Mouse (Mus musculus) embryonic facial prominence, embryonic 13.5 days (tissue): ENCODE measurements around the gene Mrc2. TPM values are rescaled to one million over a fixed set of nuclear protein-coding genes. Genes with fewer than 3 reads are reported as not detected.
A peak's percentile ranks its signal among the peaks of the same experiment; 100 is the strongest.

Experiments
- ATAC-seq: fragments of 200-750 bp; cut with Nextera tagmentation; 2 replicates; pipeline ENCODE4 v1.8.0; 2017; ENCODE audit warnings: low read depth; ENCODE audit not compliant: insufficient number of reproducible peaks, insufficient read depth, low FRiP score, low TSS enrichment
- H3K27ac ChIP-seq: fragments of 300-500 bp; sonication (generic); 2 replicates; pipeline ENCODE4 v1.5.1; 2015; ENCODE audit warnings: moderate library complexity, mild to moderate bottlenecking, inconsistent platforms
- H3K27me3 ChIP-seq: fragments of 300-500 bp; sonication (generic); 2 replicates; pipeline ENCODE4 v1.6.1; 2015; ENCODE audit warnings: mild to moderate bottlenecking, inconsistent platforms
- H3K36me3 ChIP-seq: fragments of 300-500 bp; sonication (generic); 2 replicates; pipeline ENCODE4 v1.6.1; 2015; ENCODE audit warnings: mild to moderate bottlenecking, inconsistent platforms
- H3K4me1 ChIP-seq: fragments of 300-500 bp; sonication (generic); 2 replicates; pipeline ENCODE4 v1.6.1; 2015; ENCODE audit warnings: inconsistent platforms
- H3K4me2 ChIP-seq: fragments of 300-500 bp; sonication (generic); 2 replicates; pipeline ENCODE4 v1.6.1; 2015; ENCODE audit warnings: moderate library complexity, mild to moderate bottlenecking, inconsistent platforms
- H3K4me3 ChIP-seq: fragments of 300-500 bp; sonication (generic); 2 replicates; pipeline ENCODE4 v1.5.1; 2015; ENCODE audit warnings: mild to moderate bottlenecking, inconsistent platforms
- H3K9ac ChIP-seq: fragments of 300-500 bp; sonication (generic); 2 replicates; pipeline ENCODE4 v1.6.1; 2015; ENCODE audit warnings: mild to moderate bottlenecking, inconsistent platforms
- H3K9me3 ChIP-seq: fragments of 300-500 bp; sonication (generic); 2 replicates; pipeline ENCODE4 v1.6.1; 2016; ENCODE audit warnings: inconsistent platforms
- whole genome bisulfite sequencing: fragments of 180-500 bp; shearing (Covaris S2); methylation state at CpG from one replicate; pipeline ENCODE4 v1.1.7; 2015; ENCODE audit warnings: mixed read lengths; 5-methylcytosine and 5-hydroxymethylcytosine counted together
- polyA plus RNA-seq: library from polyadenylated mRNA; unstranded; fragments of >200 nt; fragmentation: Nextera tagmentation; extraction: Ambion mirVana; gene quantifications from 2 replicates; pipeline ENCODE4 v1.2.1, GENCODE M21; 2015

The Mrc2 gene
- polyA plus RNA-seq, 1 experiment from 2014 or later: 30.8 TPM

DNA sequence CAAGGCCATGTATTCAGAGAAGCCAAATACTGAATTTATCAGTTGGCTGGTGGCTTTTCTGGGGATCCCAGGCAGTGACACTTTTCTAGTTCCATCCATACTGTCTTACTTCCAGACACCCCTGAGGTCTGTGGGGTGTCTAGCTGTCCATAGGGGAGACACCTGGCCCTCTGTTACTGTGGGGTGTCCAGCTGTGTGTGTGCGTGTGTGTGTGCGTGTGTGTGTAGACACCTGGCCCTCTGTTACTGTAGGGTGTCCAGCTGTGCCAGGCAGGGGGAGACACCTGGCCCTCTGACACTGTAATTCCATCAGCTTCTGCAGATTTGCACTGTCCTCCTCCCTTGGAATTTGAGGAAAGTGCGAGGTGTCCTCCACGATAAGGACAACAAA, 61.4 kb downstream of the Mrc2 start:
- H3K4me3 ChIP-seq: no peak overlapping the region
- no peak overlapping the region for H3K27ac ChIP-seq
- H3K27me3 ChIP-seq: no peaks in the 10 kb centered on the region
- no peak overlapping the region for H3K4me2 ChIP-seq
- 84% methylated on average over 4 of the region's 4 CpGs for WGBS
- peaks cover 25% of the 10 kb centered on the region for H3K4me1 ChIP-seq
- ATAC-seq: no peak
- no peak overlapping the region for H3K9ac ChIP-seq
- peaks cover 24% of the 10 kb centered on the region for H3K36me3 ChIP-seq
- H3K9me3 ChIP-seq: no peaks in the 10 kb centered on the region

DNA sequence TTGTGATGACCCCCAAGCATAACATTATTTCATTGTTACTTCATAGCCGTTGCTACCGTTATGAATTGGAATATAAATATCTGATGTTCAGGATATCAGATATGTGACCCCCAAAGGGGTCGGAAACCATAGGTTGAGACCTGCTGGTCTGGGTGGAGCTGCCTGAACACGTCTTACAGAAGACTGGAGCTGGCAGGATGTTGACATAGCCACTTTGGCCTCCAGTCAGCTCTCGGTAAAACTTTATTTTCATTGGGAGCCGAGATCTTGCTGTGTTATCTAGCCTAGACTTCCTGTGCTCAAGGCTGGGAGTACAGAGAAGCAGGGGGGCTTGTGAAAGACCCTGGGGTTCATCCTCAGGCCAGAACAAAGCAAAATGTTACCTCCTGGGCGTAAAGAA, 63.9 kb downstream of the Mrc2 start:
- Histone ChIP-seq H3K4me1 (peaks cover 25% of the 10 kb centered on the region), H3K27ac (no peak overlapping the region)
- 53% methylated on average over 7 of the region's 7 CpGs for WGBS

DNA sequence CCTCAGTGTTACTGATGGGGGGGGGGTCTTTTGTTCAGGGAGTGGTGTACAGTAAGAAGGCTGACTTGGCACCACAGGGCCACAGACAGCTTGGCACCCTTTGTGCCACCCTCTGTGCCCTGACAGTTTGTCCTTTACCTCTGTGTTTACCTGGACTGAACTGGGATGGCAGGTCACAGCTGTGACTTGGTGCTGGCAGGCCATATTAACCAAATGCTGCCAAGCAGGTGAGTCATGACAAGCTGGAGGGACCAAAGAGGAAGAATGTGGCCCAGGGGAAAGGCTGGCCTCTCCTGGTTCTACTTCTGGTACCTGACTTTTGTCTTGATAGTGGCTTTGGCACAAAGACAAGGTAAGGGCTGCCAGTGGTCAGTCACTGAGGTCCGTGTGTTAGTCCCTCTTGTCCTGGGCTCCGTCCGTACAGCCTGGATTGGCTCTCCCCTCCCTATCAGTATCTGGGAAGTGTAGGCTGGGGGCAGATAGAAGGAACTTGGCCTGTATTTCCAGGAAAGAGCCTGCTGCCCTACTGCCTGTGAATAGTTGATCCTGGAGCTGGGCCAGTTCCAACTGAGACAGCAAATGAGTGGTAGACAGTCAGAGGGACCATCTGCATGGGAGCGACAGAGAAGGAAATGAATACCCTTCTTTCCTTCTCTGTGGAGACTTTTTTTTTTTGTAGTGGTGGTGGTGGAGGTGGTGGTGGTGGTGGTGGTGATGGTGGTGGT, 69.8 kb downstream of the Mrc2 start:
- no peaks in the 10 kb centered on the region; the same call in 1 of the 2 replicates for H3K27me3 ChIP-seq
- WGBS: 88% methylated on average over 4 of the region's 4 CpGs
- H3K27ac ChIP-seq: no peak overlapping the region
- H3K9me3 ChIP-seq: no peaks in the 10 kb centered on the region
- H3K9ac ChIP-seq: no peak overlapping the region
- no peak overlapping the region for H3K4me2 ChIP-seq
- no peak overlapping the region for H3K4me3 ChIP-seq
- ATAC-seq: no peak
- H3K4me1 ChIP-seq: peaks cover 20% of the 10 kb centered on the region
- H3K36me3 ChIP-seq: no peaks in the 10 kb centered on the region

More for the DNA sequence above, 63.9 kb downstream of the Mrc2 start:
- Histone ChIP-seq H3K27me3 (no peaks in the 10 kb centered on the region), H3K4me2 (no peak overlapping the region), H3K4me3 (no peak overlapping the region), H3K36me3 (no peaks in the 10 kb centered on the region), H3K9me3 (no peaks in the 10 kb centered on the region), H3K9ac (no peak overlapping the region)
- ATAC-seq: no peak

DNA sequence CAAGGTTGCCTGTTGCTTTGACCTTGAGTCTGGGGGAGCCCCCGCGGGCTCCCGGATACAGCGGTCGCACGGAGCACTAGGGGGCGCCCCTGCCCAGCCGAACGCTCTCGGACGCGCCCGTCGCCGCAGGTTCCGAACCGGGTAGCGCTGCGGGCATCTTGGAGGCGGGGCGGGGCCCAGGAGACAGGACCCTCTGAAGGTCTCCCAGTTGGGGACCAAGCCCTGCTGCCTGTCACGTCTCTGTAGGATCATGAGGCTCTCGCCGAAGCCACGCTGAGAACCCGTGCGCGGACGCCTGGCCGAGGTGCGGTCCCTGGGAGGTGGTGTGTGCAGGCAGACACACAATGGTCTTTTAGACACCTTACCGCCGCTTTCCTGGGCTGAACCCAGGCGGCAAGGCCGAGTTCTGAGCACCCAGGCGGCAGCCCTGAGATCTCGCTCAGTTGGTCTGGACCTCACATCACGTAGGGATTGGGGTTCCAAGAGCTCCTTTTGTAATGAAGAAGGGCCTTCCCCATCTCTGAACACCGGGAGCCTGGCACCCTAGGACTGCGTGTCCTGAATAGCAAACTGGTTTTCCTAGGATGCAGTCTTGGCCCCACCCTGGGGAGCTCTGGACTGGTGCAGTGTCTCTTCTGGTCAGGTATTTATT, 70.6 kb downstream of the Mrc2 start:
- H3K9ac ChIP-seq: peak overlapping the region; percentile 74
- no peaks in the 10 kb centered on the region for H3K36me3 ChIP-seq
- peak overlapping the region; percentile 84 for H3K4me2 ChIP-seq
- no peaks in the 10 kb centered on the region; the same call in 1 of the 2 replicates for H3K27me3 ChIP-seq
- no peaks in the 10 kb centered on the region for H3K9me3 ChIP-seq
- peak; percentile 56; the same call in 1 of the 2 replicates for ATAC-seq
- WGBS: 1% methylated on average over 40 of the region's 40 CpGs
- peak overlapping the region; percentile 57 for H3K4me3 ChIP-seq
- peaks cover 20% of the 10 kb centered on the region for H3K4me1 ChIP-seq
- no peak overlapping the region for H3K27ac ChIP-seq

DNA sequence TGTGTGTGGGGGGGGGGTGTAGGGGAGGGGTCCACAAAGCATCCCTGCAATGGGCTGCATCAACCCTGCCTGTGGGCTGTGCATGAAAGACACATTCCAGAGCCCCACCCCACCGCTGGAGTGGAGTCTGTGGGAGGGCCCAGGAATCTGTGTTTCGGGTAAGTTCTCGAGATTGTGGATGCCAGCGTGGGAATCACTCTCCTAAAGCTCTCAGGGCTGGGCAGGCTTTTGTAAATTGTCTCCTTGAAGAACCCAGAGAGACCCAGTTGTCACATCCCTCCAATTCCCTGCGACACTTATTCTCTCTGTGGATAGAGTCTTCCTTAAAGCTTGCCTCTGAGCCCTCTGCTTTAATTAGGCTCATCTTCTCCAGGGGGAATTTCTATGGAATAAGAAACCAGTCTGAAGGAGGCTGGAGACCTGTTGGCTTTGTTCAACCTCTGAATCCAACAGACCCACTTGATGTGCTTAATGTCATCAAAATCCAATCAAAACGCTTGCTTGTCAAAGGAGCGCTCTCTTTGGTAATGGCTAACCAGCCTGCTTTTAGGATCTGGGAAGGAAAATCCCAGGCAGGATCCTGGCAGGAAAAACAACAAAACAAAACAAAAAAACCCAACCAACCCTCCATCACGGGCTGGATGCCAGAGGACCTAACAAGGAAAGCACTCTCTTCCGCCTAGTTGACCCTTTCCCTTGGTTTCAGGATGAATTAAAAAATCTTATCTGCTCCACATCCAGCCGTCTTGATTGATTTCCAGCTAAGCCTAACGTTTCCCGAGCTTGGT, 71.3 kb downstream of the Mrc2 start:
- Histone ChIP-seq H3K27ac (no peak overlapping the region), H3K27me3 (no peaks in the 10 kb centered on the region; the same call in 1 of the 2 replicates), H3K9ac (peak overlapping the region; percentile 74; the same call in 1 of the 2 replicates), H3K36me3 (no peaks in the 10 kb centered on the region), H3K9me3 (no peaks in the 10 kb centered on the region), H3K4me2 (peak overlapping the region; percentile 84), H3K4me3 (peak overlapping the region; percentile 57), H3K4me1 (peaks cover 20% of the 10 kb centered on the region)
- ATAC-seq: peak; percentile 30; the same call in 1 of the 2 replicates
- 32% methylated on average over 12 of the region's 12 CpGs for WGBS

DNA sequence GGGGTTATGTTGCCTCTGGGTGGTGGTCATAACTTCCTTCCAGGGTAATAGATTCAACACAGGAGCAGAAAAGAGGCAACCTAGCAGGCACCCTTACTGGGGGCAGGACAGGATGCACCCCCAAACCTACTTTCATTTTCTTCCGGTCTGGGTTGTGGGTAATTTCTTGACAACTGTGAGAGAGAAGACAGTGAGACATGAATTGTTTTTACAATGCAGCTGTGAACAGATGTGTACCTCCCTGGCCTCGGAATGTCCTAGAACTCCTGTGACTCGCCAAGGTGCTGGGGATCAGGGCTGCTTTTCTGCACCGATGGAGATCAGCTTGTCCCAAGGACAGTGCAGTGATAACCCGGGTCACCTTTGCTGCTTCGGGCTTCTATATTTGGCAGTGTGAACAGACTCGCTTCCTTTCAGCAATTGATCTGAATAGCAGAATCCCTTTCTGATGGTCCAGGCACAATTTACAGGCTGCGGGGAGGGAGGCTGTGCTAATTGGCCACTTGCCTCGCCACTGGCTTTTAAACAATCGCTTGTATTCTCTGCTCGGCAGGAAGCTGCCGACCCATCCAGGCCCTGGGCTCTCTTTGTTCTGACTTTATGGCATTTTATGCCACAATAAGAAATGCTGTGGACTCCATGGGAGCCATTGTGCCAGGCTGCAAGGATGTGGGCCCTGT, 72.1 kb downstream of the Mrc2 start:
- 24% methylated on average over 12 of the region's 12 CpGs for WGBS
- Histone ChIP-seq H3K27ac (no peak overlapping the region), H3K27me3 (no peaks in the 10 kb centered on the region; the same call in 1 of the 2 replicates), H3K4me1 (peaks cover 20% of the 10 kb centered on the region), H3K9ac (no peak overlapping the region), H3K9me3 (no peaks in the 10 kb centered on the region), H3K4me2 (peak overlapping the region; percentile 30; the same call in 1 of the 2 replicates), H3K36me3 (no peaks in the 10 kb centered on the region), H3K4me3 (no peak overlapping the region)
- ATAC-seq: no peak

DNA sequence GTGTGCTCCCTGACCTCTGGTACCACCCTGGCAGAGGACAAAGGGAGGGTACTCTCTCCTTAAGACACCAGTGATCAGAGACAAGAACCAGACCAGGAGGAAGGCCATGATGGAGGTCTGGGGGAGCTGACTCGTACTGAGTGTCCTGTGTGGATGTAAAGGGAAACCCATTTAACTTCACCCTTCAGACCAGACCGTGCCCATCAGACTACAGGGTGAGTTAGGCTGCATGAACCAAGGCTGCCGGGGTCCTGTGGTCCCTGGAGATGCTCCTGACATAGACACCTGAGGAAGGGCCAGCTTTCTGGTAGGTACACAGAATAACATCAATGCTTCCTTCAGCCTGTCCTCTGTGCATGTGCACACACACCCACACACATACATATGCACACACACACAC, 73.2 kb downstream of the Mrc2 start:
- Histone ChIP-seq H3K9me3 (no peaks in the 10 kb centered on the region), H3K4me3 (no peak overlapping the region), H3K36me3 (no peaks in the 10 kb centered on the region), H3K27ac (no peak overlapping the region), H3K27me3 (no peaks in the 10 kb centered on the region; the same call in 1 of the 2 replicates), H3K4me2 (no peak overlapping the region), H3K9ac (no peak overlapping the region), H3K4me1 (peaks cover 20% of the 10 kb centered on the region)
- WGBS: 92% methylated on average over 3 of the region's 3 CpGs
- no peak for ATAC-seq

DNA sequence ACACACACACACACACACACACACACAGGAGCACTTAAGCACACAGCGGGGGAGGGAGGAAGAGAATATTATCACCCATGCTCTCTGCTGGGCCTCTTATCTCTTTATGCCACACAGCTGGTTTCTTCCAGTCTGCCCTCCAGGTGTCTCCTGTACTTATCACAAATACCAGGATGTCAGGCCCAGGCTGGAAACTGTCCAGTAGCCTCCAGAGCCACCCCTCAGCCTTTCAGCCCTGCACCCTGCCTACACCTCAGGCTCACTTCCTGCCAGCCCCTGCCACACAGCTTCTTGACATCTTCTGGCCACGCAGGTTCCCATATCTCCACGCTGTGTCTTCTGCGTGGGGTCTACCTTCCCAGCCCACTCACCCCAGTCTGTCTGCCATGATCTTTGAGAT, 73.6 kb downstream of the Mrc2 start:
- Histone ChIP-seq H3K9me3 (no peaks in the 10 kb centered on the region), H3K27ac (no peak overlapping the region), H3K9ac (no peak overlapping the region), H3K4me3 (no peak overlapping the region), H3K27me3 (no peaks in the 10 kb centered on the region; the same call in 1 of the 2 replicates), H3K4me2 (no peak overlapping the region), H3K4me1 (peaks cover 20% of the 10 kb centered on the region), H3K36me3 (no peaks in the 10 kb centered on the region)
- no peak for ATAC-seq
- 77% methylated on average over 3 of the region's 4 CpGs for WGBS

DNA sequence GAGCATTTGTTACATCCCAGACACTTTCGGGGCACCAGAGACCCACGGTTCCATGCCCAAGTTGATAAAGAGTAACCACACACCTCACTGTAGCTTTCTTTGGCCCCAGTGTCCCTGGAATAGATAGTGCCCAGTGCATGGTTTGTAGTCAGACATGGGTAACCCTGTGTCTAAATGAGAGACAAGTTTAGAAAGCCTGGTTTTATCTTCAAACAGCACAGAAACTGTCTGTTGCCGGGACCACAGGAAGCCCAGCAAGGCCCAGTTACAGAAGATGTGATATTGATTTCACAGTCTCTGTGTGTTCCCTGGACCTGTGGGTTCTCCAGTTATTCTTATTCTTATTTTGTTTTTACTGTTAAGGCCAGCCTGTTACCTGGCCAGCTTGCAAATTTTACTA, 74.7 kb downstream of the Mrc2 start:
- no peak overlapping the region for H3K4me3 ChIP-seq
- H3K4me1 ChIP-seq: peaks cover 20% of the 10 kb centered on the region
- H3K4me2 ChIP-seq: no peak overlapping the region
- WGBS: 77% methylated on average over 3 of the region's 3 CpGs
- H3K27me3 ChIP-seq: no peaks in the 10 kb centered on the region; the same call in 1 of the 2 replicates
- no peaks in the 10 kb centered on the region for H3K9me3 ChIP-seq
- no peak overlapping the region for H3K9ac ChIP-seq
- ATAC-seq: no peak
- no peak overlapping the region for H3K27ac ChIP-seq
- H3K36me3 ChIP-seq: no peaks in the 10 kb centered on the region

DNA sequence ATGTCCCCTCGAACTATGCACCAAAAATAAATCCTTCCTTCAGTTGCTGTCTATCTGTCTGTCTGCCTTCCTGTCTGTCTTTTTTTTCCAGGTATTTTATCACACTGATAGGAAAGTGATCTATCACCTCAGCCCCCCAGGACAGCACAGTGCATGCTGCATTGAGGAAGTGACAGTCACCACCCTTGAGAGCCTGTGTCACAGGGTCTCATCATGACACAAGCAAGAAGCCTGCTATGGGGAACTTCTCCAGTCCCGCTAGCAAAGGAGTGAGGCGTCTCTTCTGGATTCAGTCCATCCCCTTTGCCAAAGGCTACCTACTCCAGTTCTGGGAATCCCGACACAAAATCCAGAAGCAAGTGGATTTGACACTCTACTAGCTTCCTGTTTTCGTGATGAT, 76.4 kb downstream of the Mrc2 start:
- WGBS: 86% methylated on average over 5 of the region's 5 CpGs

More for the DNA sequence above, 76.4 kb downstream of the Mrc2 start:
- Histone ChIP-seq H3K27ac (no peak overlapping the region), H3K9me3 (no peaks in the 10 kb centered on the region), H3K27me3 (no peaks in the 10 kb centered on the region; the same call in 1 of the 2 replicates), H3K4me1 (peaks cover 12% of the 10 kb centered on the region), H3K9ac (no peak overlapping the region), H3K4me2 (no peak overlapping the region), H3K4me3 (no peak overlapping the region), H3K36me3 (no peaks in the 10 kb centered on the region)
- no peak for ATAC-seq
